Mouse (Mus musculus): Measurements from ENCODE around the gene Zbtb44.

Zbtb44 gene

GRCm38 (mm10) chr9:31117488-31117887 is 87.0 kb downstream of the Zbtb44 start:
- no peak for DNase-seq

GRCm38 (mm10) chr9:31118520-31119298 is 88.3 kb downstream of the Zbtb44 start:
- no peak for DNase-seq

- DNase-seq: no peak
These were observed 89.0 kb downstream of the Zbtb44 start for GRCm38 (mm10) chr9:31119405-31119804.

GRCm38 (mm10) chr9:31119882-31120532 is 89.6 kb downstream of the Zbtb44 start:
- DNase-seq: peak; percentile 37 to 64

GRCm38 (mm10) chr9:31120533-31120915 is 90.1 kb downstream of the Zbtb44 start:
- no peak for DNase-seq

- no peak for DNase-seq
These were observed 92.1 kb downstream of the Zbtb44 start for GRCm38 (mm10) chr9:31122464-31123030.
